Mouse (Mus musculus) thymus, adult 2 months (tissue): ENCODE measurements around the gene Zbed6.
"Not testable (repeated sequence)": the region's sequence is repeated elsewhere in the genome, so short reads cannot be mapped to it uniquely, and the experiment has no call there.

Experiments
- CTCF ChIP-seq: fragments of 200-500 bp; IDR thresholded peaks from 2 replicates; pipeline ENCODE4 v1.5.1; 2012; ENCODE audit warnings: mild to moderate bottlenecking, control low read depth, low read length, moderate library complexity, borderline replicate concordance; ENCODE audit not compliant: control insufficient read depth, poor library complexity, insufficient read depth; ENCODE audit errors: extremely low read depth
- POLR2A ChIP-seq: fragments of 200-500 bp; IDR thresholded peaks from 2 replicates; pipeline ENCODE4 v1.6.1; 2012; ENCODE audit warnings: mild to moderate bottlenecking, low read length, control low read depth, moderate library complexity; ENCODE audit not compliant: control insufficient read depth, poor library complexity, insufficient read depth; ENCODE audit errors: extremely low read depth

- not testable (repeated sequence) for TF ChIP-seq CTCF, POLR2A
Observed at GRCm38 (mm10) chr1:133701824-133702223, 41.1 kb upstream of the Zbed6 start.
